Mouse (Mus musculus) intestine, embryonic 16.5 days (tissue): ENCODE results near the gene Spocd1. TPM values are rescaled to one million over a fixed set of nuclear protein-coding genes. Genes with fewer than 3 reads are reported as not detected.

Experiments used
- ATAC-seq: fragments of 200-750 bp; cut with Nextera tagmentation; 2 replicates; pipeline ENCODE4 v1.8.0; 2017; ENCODE audit warnings: moderate TSS enrichment, moderate library complexity
- H3K27ac ChIP-seq: fragments of 300-500 bp; sonication (generic); 2 replicates; pipeline ENCODE4 v1.5.1; 2014; ENCODE audit warnings: mild to moderate bottlenecking, low read length
- H3K27me3 ChIP-seq: fragments of 300-500 bp; sonication (generic); replicated peaks from 2 replicates; pipeline ENCODE4 v1.6.1; 2014; ENCODE audit warnings: low read length, control low read depth, mixed read lengths; ENCODE audit not compliant: control insufficient read depth, insufficient read depth
- H3K36me3 ChIP-seq: fragments of 300-500 bp; sonication (generic); 2 replicates; pipeline ENCODE4 v1.6.1; 2014; ENCODE audit warnings: low read length, control low read depth; ENCODE audit not compliant: control insufficient read depth, insufficient read depth
- H3K4me1 ChIP-seq: fragments of 300-500 bp; sonication (generic); 2 replicates; pipeline ENCODE4 v1.6.1; 2014; ENCODE audit warnings: low read length, control low read depth, mixed read lengths; ENCODE audit not compliant: control insufficient read depth, insufficient read depth
- H3K4me2 ChIP-seq: fragments of 300-500 bp; sonication (generic); 2 replicates; pipeline ENCODE4 v1.6.1; 2014; ENCODE audit warnings: low read depth, low read length, control low read depth
- H3K4me3 ChIP-seq: fragments of 300-500 bp; sonication (generic); 2 replicates; pipeline ENCODE4 v1.5.1; 2014; ENCODE audit warnings: mild to moderate bottlenecking, low read length
- H3K9ac ChIP-seq: fragments of 300-500 bp; sonication (generic); 2 replicates; pipeline ENCODE4 v1.6.1; 2014; ENCODE audit warnings: low read depth, low read length
- H3K9me3 ChIP-seq: fragments of 300-500 bp; sonication (generic); 2 replicates; pipeline ENCODE4 v1.6.1; 2016; ENCODE audit warnings: low read length, control low read depth; ENCODE audit not compliant: control insufficient read depth
- WGBS: fragments of 180-500 bp; shearing (Covaris S2); extraction: QIAGEN DNeasy Blood & Tissue Kit; methylation state at CpG from one replicate; pipeline ENCODE4 v1.1.7; 2014; 5-methylcytosine and 5-hydroxymethylcytosine counted together
- polyA plus RNA-seq: library from polyadenylated mRNA; unstranded; fragments of >200 nt; fragmentation: Nextera tagmentation; extraction: Ambion mirVana; gene quantifications from 2 replicates; pipeline ENCODE4 v1.2.1, GENCODE M21; 2015

Gene Spocd1
- polyA plus RNA-seq, 1 experiment from 2014 or later = not detected

DNA sequence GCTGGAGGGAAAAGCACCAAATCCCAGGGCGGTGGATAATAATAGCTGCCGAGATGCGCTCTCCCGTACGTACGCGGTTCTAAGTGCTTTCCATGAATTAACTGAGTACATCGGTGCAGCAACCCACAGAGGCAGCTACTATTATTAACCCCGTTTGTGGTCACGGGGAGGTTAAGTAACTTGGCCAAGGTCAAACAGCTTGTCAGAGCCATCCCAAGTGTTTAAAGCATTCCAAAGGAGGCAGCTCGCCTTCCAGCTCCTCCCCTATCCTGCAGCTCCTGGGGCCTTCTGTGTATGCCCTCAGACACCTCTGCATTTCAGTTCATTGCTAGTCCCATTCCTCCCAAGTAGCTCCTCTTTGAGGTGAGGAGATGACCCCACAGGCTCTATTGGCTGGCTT lies 36.2 kb downstream of the Spocd1 start:
- H3K4me2 ChIP-seq = no peak overlapping the region
- no peak overlapping the region for H3K27ac ChIP-seq
- peaks cover 6% of the 10 kb centered on the region for H3K4me1 ChIP-seq
- ATAC-seq = no peak
- no peaks in the 10 kb centered on the region for H3K9me3 ChIP-seq
- H3K36me3 ChIP-seq = no peaks in the 10 kb centered on the region
- 59% methylated on average over 11 of the region's 11 CpGs for WGBS
- no peak overlapping the region for H3K9ac ChIP-seq
- H3K4me3 ChIP-seq = no peak overlapping the region
- H3K27me3 ChIP-seq = 0 out of 2 replicates have a peak, but pooled peaks cover 7% of the 10 kb centered on the region

GRCm38 (mm10) chr4:129966201-129966600 lies 37.2 kb downstream of the Spocd1 start:
- 46% methylated on average over 10 of the region's 10 CpGs for WGBS
- no peak overlapping the region for H3K27ac ChIP-seq

DNA sequence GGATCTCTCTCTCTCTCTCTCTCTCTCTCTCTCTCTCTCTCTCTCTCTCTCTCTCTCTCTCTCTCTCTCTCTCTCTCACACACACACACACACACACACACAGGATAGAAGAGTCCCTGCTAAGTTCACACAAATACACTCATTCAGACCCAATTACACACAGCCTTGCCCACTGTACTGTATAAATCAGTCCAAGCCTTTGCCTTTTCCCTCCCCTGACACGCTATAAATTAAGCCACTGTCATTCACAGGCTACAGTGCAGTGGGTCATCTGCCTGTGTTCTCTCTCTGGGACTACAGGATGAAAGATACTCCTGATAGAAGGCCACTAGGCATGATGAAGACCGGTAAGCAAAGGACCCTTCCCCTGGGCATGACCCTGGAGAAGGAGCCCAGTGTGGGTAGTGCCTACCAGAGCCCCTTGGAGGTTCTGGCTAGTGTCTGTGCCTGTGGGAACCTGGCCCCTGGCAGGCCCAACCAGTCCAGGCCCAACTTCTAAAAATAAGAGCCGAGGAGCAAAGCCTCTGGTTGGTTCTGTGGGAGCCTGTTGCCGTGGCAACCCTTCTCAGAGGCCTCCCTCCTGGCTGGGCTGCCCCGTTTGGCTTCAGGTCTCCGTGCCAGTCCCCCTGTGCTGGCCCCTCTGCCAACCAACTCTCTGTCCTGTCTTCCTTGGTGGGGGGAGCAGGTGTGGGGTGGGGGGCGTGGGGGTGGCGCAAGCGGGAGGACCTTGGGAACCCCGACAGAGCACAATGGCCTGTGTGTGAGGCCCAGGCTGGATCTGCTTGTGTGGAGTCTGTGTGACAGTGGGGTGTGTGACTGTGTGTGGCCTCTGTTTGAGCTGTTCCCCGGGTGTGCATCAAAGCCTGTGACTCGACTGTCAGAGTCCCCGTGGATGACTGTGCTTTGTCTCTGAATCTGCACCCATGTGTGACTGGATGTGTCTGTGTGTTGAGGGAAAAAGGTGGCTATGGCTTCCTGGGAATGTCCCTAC lies 38.3 kb downstream of the Spocd1 start:
- no peak for ATAC-seq
- no peak overlapping the region for H3K9ac ChIP-seq
- no peak overlapping the region for H3K4me3 ChIP-seq
- no peak overlapping the region for H3K4me2 ChIP-seq
- H3K27ac ChIP-seq = no peak overlapping the region
- 0 out of 2 replicates have a peak, but pooled peaks cover 4% of the 10 kb centered on the region for H3K27me3 ChIP-seq
- no peaks in the 10 kb centered on the region for H3K9me3 ChIP-seq
- no peaks in the 10 kb centered on the region for H3K36me3 ChIP-seq
- H3K4me1 ChIP-seq = peaks cover 4% of the 10 kb centered on the region; the same call in 1 of the 2 replicates
- 37% methylated on average over 13 of the region's 13 CpGs for WGBS

More at GRCm38 (mm10) chr4:129966201-129966600, 37.2 kb downstream of the Spocd1 start:
- H3K9ac ChIP-seq = no peak overlapping the region
- H3K4me2 ChIP-seq = no peak overlapping the region
- no peaks in the 10 kb centered on the region for H3K9me3 ChIP-seq
- no peaks in the 10 kb centered on the region for H3K36me3 ChIP-seq
- peaks cover 4% of the 10 kb centered on the region; the same call in 1 of the 2 replicates for H3K4me1 ChIP-seq
- H3K27me3 ChIP-seq = 0 out of 2 replicates have a peak, but pooled peaks cover 4% of the 10 kb centered on the region
- no peak for ATAC-seq
- H3K4me3 ChIP-seq = no peak overlapping the region

- no peak overlapping the region for H3K4me2 ChIP-seq
- ATAC-seq = 0 out of 2 replicates have a peak, but pooled peaks have one; percentile 46
- no peaks in the 10 kb centered on the region for H3K9me3 ChIP-seq
- peaks cover 12% of the 10 kb centered on the region; the same call in 1 of the 2 replicates for H3K27me3 ChIP-seq
- H3K4me3 ChIP-seq = no peak overlapping the region
- H3K4me1 ChIP-seq = peaks cover 4% of the 10 kb centered on the region; the same call in 1 of the 2 replicates
- 57% methylated on average over 8 of the region's 8 CpGs for WGBS
- H3K36me3 ChIP-seq = no peaks in the 10 kb centered on the region
- H3K27ac ChIP-seq = no peak overlapping the region
- no peak overlapping the region for H3K9ac ChIP-seq
Measured at GRCm38 (mm10) chr4:129970168-129970567, 41.1 kb downstream of the Spocd1 start.

DNA sequence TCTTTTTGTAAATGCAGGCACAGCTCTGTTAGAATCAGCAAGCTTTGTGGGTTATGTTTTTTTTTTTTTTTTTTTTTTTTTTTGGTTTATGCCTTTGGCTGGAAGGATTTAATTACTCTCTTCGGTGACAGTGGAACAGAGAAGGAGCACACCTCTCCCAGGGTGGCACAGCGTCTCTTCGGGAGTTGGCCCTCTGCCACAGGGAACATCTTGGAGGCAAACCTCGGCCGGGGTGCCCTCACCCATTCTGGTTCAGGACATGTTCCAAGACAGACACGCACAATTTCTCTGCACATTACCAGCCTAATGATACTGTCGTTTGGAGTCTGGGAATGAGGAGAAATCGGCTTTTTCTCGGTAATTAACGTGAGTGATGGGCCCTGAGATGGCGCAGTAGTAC lies 41.8 kb downstream of the Spocd1 start:
- Histone ChIP-seq H3K9me3 (no peaks in the 10 kb centered on the region), H3K4me2 (no peak overlapping the region), H3K4me1 (peaks cover 4% of the 10 kb centered on the region; the same call in 1 of the 2 replicates), H3K36me3 (no peaks in the 10 kb centered on the region), H3K27me3 (peaks cover 12% of the 10 kb centered on the region; the same call in 1 of the 2 replicates), H3K4me3 (no peak overlapping the region), H3K27ac (no peak overlapping the region), H3K9ac (no peak overlapping the region)
- no peak for ATAC-seq
- 79% methylated on average over 11 of the region's 11 CpGs for WGBS

DNA sequence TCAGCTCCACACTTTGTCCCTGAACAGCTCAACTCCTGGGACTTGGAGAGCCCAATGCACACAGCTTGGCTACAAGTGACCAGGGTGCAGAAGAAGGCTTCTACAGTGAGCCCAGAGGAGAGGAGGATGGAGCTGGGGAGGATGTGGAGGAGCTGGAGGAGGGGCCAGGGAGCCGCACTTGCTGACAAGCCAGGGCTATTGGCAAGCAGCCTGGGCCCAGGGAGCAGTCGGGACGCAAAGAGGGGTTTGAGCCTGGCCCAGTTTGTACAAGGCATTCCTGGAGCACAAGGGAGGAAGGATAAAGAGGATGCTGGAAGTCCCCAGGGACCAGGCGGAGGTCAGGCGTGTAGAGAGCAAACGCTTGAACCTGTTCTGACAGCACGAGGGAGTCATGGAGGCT lies 42.9 kb downstream of the Spocd1 start:
- H3K4me2 ChIP-seq = no peak overlapping the region
- no peaks in the 10 kb centered on the region for H3K9me3 ChIP-seq
- H3K27me3 ChIP-seq = peaks cover 12% of the 10 kb centered on the region; the same call in 1 of the 2 replicates
- no peak overlapping the region for H3K4me3 ChIP-seq
- no peak for ATAC-seq
- WGBS = 25% methylated on average over 7 of the region's 7 CpGs
- H3K36me3 ChIP-seq = no peaks in the 10 kb centered on the region
- H3K27ac ChIP-seq = no peak overlapping the region
- peaks cover 4% of the 10 kb centered on the region; the same call in 1 of the 2 replicates for H3K4me1 ChIP-seq
- no peak overlapping the region for H3K9ac ChIP-seq

- H3K9me3 ChIP-seq = no peaks in the 10 kb centered on the region
- no peak overlapping the region for H3K4me3 ChIP-seq
- no peaks in the 10 kb centered on the region for H3K36me3 ChIP-seq
- H3K9ac ChIP-seq = no peak overlapping the region
- peaks cover 12% of the 10 kb centered on the region; the same call in 1 of the 2 replicates for H3K27me3 ChIP-seq
- H3K4me1 ChIP-seq = no peaks in the 10 kb centered on the region
- no peak overlapping the region for H3K27ac ChIP-seq
- H3K4me2 ChIP-seq = no peak overlapping the region
- no peak for ATAC-seq
- WGBS = 62% methylated on average over 9 of the region's 9 CpGs
Measured at GRCm38 (mm10) chr4:129974285-129974684, 45.2 kb downstream of the Spocd1 start.

- no peak for ATAC-seq
- 53% methylated on average over 4 of the region's 4 CpGs for WGBS
- H3K27ac ChIP-seq = no peak overlapping the region
- H3K4me3 ChIP-seq = no peak overlapping the region
- no peaks in the 10 kb centered on the region for H3K9me3 ChIP-seq
- H3K9ac ChIP-seq = no peak overlapping the region
- H3K36me3 ChIP-seq = no peaks in the 10 kb centered on the region
- H3K4me1 ChIP-seq = no peaks in the 10 kb centered on the region
- no peak overlapping the region for H3K4me2 ChIP-seq
- peaks cover 9% of the 10 kb centered on the region for H3K27me3 ChIP-seq
Measured at GRCm38 (mm10) chr4:129977256-129977655, 48.2 kb downstream of the Spocd1 start.

DNA sequence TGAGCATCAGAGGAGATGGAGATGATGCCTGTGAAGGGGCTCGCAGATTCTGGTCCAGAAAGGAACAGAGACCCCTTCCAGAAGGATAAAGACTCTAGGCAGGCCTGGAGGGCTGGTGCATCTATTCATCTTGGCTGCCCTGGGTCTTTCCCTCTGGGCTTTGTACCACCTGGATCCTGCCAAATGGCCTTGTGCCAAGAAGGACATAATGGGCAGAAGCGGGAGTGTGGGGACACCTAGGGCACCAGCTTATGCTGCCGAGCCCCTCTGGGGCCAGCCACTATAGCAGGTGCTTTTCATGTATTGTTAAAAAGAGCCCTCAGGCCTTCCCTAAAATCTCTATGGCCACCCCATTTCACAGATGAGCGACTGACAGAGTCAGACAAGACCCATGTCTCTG lies 49.2 kb downstream of the Spocd1 start:
- Histone ChIP-seq H3K36me3 (no peaks in the 10 kb centered on the region), H3K4me2 (no peak overlapping the region), H3K9me3 (no peaks in the 10 kb centered on the region), H3K4me3 (no peak overlapping the region), H3K27ac (no peak overlapping the region), H3K27me3 (peaks cover 8% of the 10 kb centered on the region), H3K4me1 (no peaks in the 10 kb centered on the region), H3K9ac (no peak overlapping the region)
- ATAC-seq = no peak
- 76% methylated on average over 4 of the region's 4 CpGs for WGBS
